Mouse (Mus musculus): ENCODE results near the gene Susd1.

Susd1 gene

DNA sequence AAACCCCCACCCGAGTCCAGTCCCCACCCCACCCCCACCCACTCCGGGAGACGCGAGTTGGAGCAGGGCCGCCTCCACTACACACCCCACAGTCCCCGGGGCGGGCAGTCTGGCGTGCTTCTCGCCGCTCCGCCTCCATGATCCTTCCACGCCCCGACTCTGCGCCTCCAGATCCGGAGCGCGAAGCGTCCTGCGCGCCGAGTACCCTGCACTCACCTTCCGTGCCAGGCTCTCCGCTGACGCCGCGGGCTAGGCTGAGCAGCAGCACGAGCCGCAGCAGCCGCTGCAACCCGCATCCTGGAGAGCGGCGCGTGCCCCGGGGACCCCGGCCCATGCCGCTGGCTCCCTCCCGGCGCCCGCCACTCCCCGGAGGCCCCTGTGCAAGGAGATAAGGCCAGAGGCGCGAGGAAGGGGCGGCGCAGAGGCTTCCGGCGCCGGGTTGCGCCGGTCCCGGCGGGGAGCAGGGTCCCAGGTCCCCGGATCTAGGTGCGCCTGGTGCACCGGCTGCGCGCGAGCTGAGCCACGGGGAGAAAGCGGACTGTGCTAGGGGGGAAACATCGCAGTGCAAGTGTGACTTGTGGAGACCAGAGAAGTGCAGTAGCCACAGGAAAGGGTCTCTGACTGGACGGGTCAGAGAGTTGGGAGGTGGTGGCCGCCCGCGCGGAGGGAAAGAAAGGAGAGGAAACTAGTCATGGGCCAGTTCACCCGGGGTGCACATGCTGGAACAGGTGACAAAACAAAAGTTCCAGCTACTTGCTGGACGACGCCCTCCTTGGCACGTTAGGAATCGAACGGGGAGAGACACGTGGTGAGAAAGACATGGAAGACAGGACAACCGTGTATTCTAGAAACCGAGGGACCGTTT is at the start of gene Susd1:
TSS of gene Susd1 (minus strand) at position 644 of the 865 bp plus-strand sequence.
- DNase-seq (ENCODE audit: extremely low read depth, low read depth, low spot score): no peak

DNA sequence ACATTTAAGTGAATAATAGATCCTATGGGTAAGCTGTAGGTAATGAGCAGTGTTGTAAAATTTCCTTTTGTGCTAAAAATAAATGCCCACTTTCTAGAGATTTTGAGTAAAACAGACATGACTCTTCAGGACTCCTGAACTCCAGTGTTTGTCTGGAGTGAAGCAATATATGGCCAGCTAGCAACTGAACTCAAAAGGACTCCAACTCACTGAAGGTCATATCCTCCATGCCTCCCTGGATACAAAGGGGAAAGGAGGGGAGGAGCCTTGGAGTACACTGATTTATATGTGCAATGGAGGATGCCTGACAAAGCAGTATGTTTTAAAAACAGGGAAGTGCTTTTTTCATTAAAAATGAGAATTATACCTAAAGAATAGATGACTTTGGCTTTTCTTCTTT is 32.9 kb upstream of the Susd1 start:
- no peak for DNase-seq (ENCODE audit: extremely low read depth, low read depth, low spot score)

- no peak for DNase-seq (ENCODE audit: extremely low read depth, low read depth, low spot score)
Measured at GRCm38 (mm10) chr4:59465449-59465848, 27.0 kb upstream of the Susd1 start.

GRCm38 (mm10) chr4:59464661-59465060 is 26.2 kb upstream of the Susd1 start:
- no peak for DNase-seq (ENCODE audit: extremely low read depth, low read depth, low spot score)

- DNase-seq (ENCODE audit: extremely low read depth, low read depth, low spot score): no peak
Measured at GRCm38 (mm10) chr4:59462494-59462893, 24.1 kb upstream of the Susd1 start.

DNA sequence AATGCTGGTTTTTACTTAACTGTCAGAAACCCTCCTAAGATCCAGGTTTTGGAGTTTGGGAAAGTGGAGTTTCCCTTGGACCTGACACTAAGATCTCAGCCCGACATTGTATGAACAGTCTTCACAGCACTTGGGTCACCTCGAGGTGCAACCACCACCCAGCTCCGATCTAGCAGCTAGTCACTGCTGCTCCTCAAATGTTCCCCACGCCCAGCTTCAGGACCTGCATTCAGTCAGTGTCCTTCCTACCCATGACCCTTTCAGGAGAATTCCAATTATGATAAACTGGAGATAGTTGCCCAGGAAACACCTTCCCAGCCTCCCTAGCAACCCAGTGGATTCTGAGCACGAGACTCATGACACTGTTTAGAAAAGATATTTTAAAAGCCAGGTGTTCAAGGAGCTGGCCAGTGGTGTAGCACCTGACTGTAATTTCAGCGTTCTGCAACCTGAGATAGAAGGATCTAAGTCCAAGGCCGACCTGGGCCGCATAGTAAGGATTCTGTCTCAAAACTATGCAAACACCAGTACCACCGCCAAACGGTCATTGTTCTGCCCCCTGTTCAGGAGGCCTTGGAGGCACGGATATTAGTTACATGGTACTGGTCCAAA is 22.8 kb upstream of the Susd1 start:
- DNase-seq (ENCODE audit: extremely low read depth, low read depth, low spot score): no peak

- DNase-seq (ENCODE audit: extremely low read depth, low read depth, low spot score): no peak
Measured at GRCm38 (mm10) chr4:59459216-59459955, 21.0 kb upstream of the Susd1 start.

DNA sequence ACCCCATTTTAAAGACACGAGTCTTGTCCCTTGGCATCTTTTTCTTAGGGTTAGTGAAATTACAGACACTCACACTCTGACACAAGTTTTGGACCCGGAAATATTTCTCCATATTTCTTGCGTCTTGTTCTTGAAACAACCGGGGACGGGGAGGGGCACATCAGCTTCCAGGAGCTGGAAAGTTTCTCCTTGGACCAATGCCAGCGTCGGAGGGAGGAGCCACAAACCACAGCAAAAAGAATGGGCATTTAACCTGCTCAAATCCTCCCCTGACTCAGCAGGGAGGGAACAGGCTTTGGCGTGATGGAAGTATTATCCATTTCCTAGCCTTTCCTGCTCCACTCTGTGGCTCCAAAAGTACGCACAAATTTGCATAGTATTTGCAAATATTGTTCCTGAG is 19.5 kb upstream of the Susd1 start:
- DNase-seq (ENCODE audit: extremely low read depth, low read depth, low spot score): no peak

- DNase-seq (ENCODE audit: extremely low read depth, low read depth, low spot score): no peak
Measured at GRCm38 (mm10) chr4:59457091-59457490, 18.7 kb upstream of the Susd1 start.

- no peak for DNase-seq (ENCODE audit: extremely low read depth, low read depth, low spot score)
Measured at GRCm38 (mm10) chr4:59455465-59455864, 17.0 kb upstream of the Susd1 start.

DNA sequence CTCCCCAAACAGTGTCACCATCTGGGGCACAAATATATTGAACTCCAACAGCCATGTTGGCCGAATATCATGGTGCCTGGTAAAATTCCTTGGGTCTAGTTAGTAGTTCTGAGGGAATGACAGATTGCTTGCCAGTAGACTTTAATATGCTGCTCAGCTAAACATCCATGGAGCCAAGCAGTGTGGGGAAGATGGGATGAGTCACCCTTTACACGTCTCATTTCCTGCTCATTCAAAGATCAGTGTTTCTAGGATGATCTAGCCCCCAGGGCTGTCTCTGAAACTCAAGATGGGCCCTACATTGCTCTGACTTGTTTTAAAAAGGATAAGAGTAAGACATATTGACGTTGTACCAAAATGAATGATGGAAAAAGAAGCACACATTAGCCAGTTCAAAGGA is 15.6 kb upstream of the Susd1 start:
- no peak for DNase-seq (ENCODE audit: extremely low read depth, low read depth, low spot score)

DNA sequence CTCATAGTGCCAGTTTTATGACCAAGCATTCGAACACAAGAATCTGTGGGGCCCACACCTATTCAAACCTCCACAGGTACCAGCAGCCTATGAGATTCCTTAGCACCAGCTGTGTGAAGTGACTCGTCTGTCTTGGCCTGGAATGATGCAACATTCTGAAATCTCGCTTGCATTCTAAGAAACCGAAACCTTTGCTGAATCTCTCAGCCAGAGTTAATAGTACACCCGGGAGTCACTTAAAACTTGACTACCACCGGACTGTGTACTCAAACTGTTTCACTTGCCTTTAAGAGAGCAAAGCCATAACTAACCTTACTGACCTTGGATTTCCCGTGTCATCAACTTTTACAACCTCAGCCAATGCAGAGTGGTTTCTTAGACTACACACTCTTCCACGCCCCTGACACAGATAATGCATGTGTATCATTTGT is 14.1 kb upstream of the Susd1 start:
- DNase-seq (ENCODE audit: extremely low read depth, low read depth, low spot score): no peak

DNA sequence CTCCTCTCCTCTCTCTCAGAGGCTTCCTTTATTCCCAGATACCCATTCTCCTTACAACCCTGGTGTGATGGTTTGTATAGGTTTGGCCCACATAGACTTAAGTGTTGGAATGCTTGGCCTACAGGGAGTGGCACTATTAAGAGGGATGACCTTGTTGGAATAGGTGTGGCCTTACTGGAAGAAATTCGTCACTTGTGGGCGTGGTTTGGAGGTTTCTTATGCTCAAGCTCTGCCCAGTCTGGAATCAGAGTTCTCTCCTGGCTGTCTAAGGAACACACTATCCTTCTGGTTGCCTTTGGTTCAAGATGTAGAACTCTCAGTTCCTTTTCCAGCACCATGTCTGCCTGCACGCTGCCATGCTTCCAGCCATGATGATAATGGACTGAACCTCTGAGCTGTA is 12.5 kb upstream of the Susd1 start:
- DNase-seq (ENCODE audit: extremely low read depth, low read depth, low spot score): no peak

DNA sequence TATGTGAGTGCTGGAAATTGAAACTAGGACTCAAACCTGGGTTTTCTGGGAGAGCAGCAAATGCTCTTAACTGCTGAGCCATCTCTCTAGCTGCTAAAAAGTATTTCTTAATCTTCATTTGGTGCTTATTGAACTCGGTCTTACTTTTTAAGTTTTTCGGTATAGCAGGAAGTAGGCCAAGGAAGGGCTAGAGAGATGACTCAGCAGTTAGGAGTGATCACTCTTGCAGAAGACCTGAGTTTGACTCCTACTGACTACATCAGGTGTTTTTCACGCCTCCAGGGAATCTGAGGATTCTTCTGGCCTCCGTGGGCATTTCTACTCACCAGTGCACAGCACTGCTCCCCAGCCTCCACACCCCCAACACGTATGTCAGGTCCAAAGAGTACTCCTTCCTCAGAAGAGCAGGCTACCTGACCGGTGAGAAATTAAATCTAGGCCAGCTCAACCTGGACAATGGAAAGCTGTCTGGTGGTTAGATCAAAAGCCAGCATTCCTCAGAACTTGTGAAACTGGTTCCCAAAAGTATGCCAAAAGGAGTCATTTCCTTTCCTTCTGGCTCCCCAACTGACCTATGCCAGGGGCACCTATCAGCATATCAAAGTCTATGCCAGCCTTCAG is 11.9 kb upstream of the Susd1 start:
- DNase-seq (ENCODE audit: extremely low read depth, low read depth, low spot score): no peak

DNA sequence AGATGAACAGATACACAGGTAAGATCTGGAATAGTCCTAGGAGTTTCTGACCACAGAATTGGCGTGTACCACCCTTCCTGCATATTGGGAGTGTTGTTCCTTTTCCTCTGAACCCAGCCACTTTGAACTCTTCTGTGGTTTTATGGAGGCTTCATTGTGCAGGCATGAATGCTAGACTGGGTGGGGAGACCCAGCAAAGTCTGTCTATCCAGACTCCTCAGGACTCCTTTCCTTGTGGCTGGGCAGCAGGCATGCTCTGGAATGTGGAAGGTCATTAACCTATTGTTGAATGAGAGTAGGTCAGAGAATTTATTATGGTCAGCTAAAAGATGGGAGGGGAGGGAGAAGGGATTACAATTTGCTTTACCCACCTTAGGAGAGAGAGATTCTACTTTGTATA is 8.9 kb upstream of the Susd1 start:
- DNase-seq (ENCODE audit: extremely low read depth, low read depth, low spot score): no peak

GRCm38 (mm10) chr4:59445516-59445915 is 7.1 kb upstream of the Susd1 start:
- no peak for DNase-seq (ENCODE audit: extremely low read depth, low read depth, low spot score)

DNA sequence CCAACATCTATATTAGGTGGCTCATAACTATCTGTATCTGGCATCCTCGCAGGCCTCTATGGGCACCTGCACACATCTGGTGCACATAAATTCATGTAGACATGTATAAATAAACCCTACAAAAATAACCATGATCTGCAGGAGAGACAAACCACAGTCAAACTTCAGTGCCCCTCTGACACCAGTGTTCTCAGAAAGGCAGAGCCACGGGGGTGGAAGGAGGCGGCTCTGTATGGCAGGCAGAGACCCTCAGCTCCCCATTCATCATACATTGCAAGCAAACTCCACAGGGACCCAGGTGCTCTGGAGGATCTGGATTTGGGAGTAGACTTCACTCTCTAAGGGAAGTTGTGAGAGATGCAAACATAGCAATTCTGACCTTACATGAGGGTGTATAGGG is 6.6 kb upstream of the Susd1 start:
- no peak for DNase-seq (ENCODE audit: extremely low read depth, low read depth, low spot score)

- DNase-seq (ENCODE audit: extremely low read depth, low read depth, low spot score): no peak
Measured at GRCm38 (mm10) chr4:59444085-59444484, 5.7 kb upstream of the Susd1 start.

DNA sequence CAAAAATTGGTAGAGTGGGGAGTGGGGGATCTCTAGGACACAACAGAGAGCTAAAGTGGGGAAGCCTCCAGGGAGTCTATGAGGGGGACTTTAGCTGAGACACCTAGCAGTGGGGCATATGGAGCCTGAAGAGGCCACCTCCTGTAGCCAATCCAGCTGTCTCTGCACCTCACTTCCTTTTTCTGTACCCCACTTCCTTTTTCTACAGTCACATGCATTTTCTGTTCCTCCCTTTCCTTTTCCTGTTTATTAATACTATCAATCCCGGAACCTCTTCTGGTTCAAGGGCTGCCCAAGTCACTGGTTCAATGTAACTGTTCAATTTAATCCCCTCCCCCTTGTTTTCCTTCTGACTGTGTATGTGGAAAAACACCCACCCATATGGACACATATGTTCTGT is 2.8 kb upstream of the Susd1 start:
- DNase-seq (ENCODE audit: extremely low read depth, low read depth, low spot score): no peak

GRCm38 (mm10) chr4:59439960-59440359 is 1.5 kb upstream of the Susd1 start:
- DNase-seq (ENCODE audit: extremely low read depth, low read depth, low spot score): no peak

DNA sequence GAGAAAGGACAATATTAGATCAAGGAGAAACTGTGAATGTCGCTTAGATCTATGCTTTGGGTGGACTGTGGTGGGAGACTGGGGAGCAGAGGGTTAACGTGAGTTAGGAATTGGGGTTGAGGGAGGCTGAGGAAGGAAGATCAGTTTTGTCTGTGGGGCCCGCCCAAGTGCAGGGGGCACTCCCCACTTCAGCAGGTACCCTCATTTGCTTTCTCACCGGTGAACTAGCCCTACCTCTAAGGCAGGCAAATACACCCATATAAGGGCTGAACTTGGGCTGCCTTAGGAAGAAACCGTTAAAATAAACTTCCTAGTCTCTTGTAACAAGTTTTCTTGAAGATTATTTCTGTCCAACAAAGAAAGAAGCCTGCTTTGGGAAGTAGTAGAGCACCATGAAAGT is 608 bp upstream of the Susd1 start:
- DNase-seq (ENCODE audit: extremely low read depth, low read depth, low spot score): no peak
